Mouse (Mus musculus) lung, postnatal 0 days (tissue): ENCODE measurements at regions not wholly inside any gene's neighbourhood (a gene's known extent, or its start where the extent isn't known, plus 50 kb on each side); places are given as distances from the start of the nearest gene placed in this dataset.

Source experiments
- CTCF ChIP-seq: IDR thresholded peaks from 2 replicates; pipeline ENCODE4 v1.5.1; 2016; ENCODE audit warnings: antibody characterized with exemption, mild to moderate bottlenecking
- EP300 ChIP-seq: IDR thresholded peaks from 2 replicates; pipeline ENCODE4 v1.6.1; 2016; ENCODE audit warnings: antibody characterized with exemption, mild to moderate bottlenecking, control low read depth

GRCm38 (mm10) chr4:52213363-52213762 lies 225.7 kb upstream of the Smc2 start:
- no peak for TF ChIP-seq EP300
- TF ChIP-seq CTCF, result no peak
